Mouse (Mus musculus) E14TG2a.4 (cell line): ENCODE measurements around the gene Senp2.

Experiments used
- CTCF ChIP-seq: conservative IDR thresholded peaks from 2 replicates; pipeline ENCODE4 v1.5.1; 2014; ENCODE audit warnings: low read length
- NANOG ChIP-seq: IDR thresholded peaks from 2 replicates; pipeline ENCODE4 v1.6.1; 2014; ENCODE audit warnings: borderline replicate concordance, low read length, mixed read lengths
- POU5F1 ChIP-seq: IDR thresholded peaks from 2 replicates; pipeline ENCODE4 v1.6.1; 2014; ENCODE audit warnings: low read length, borderline replicate concordance

- no peak for TF ChIP-seq CTCF
- no peak for TF ChIP-seq NANOG
- TF ChIP-seq POU5F1 = no peak
These were observed 33.1 kb upstream of the Senp2 start for GRCm38 (mm10) chr16:21976203-21976602.
